Mouse (Mus musculus) heart, adult 2 months (tissue): ENCODE measurements around the gene Thbs1.

ENCODE experiments used
- CTCF ChIP-seq: fragments of 200-600 bp; IDR thresholded peaks from 2 replicates; pipeline ENCODE4 v1.8.1; 2022; ENCODE audit warnings: antibody characterized with exemption, mild to moderate bottlenecking, moderate library complexity
- EP300 ChIP-seq: fragments of 200-500 bp; IDR thresholded peaks from 2 replicates; pipeline ENCODE4 v1.6.1; 2011; ENCODE audit warnings: low read depth, low read length, control low read depth; ENCODE audit not compliant: insufficient read depth
- POLR2A ChIP-seq: fragments of 200-500 bp; IDR thresholded peaks from 2 replicates; pipeline ENCODE4 v1.6.1; 2011; ENCODE audit warnings: mild to moderate bottlenecking, low read depth, low read length, control low read depth; ENCODE audit not compliant: insufficient read depth

DNA sequence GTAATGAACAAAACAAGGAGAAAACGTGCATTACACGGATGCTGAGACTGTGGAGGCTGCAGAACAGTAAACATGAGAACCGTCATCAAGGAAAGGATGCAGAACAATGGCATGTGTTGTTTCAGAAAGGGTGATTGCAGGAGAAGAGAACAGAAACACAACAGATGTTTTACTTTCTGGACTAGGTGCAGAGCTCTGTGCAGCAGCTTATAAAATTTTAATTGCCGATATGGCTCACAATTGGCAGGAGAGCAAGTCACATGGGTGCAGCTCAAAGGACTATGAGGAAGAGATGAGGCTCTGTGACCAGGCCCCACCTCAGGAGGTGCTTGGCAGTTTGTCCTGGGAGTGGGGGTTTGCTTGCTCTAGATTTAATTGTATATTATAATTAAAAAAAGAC, 12.6 kb upstream of the Thbs1 start:
- no peak for TF ChIP-seq CTCF
- no peak for TF ChIP-seq POLR2A
- TF ChIP-seq EP300 = no peak
